Mouse (Mus musculus): Measurements from ENCODE around the gene Ovol3.

DNA sequence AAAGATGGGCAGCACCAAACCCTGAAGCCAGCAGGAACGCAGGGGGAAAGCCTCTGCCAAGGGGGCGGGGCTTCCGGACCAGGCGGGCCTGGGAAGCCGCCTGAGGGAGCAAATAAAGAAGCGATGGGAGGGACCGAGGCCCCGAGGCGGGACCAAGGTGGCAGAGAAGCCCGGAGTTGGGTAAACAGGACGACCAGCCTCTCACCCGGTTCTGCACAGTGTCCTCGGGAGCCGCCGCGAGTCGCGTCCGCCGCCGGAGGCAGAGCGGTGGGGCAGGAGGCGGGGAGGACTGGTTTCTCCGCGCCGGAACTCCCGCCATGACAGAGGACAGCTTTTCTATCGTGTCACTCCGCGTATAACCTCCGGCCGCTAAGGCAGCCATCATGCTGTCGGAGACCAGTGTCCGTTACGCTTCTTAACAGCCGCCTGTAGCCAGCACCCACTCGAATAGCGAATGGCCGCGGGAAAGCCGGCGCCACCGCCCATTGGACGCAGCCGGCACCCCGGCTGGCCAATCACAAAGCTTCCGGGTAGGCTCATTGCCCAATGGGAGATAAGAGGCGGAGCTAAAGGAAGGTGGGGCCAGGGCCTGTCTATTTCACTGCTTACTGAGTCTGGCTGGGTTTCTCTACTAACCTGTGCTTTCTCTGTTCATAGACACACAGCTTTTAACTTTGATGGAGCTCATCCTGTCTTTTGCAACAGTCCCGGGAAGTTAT, 44.6 kb upstream of the Ovol3 start, which contains the start of the genes Thap8 and Wdr62:
- TF ChIP-seq MAX (IDR thresholded peaks at IDR 0.05; ENCODE audit: low read depth) (no peak), CEBPB (IDR thresholded peaks at IDR 0.05; ENCODE audit: insufficient read depth, poor library complexity, severe bottlenecking) (no peak)
